Mouse (Mus musculus): ENCODE data around the gene Dhx9.
"Not testable (repeated sequence)": the region's sequence is repeated elsewhere in the genome, so short reads cannot be mapped to it uniquely, and the experiment has no call there.

- not testable (repeated sequence) for TF ChIP-seq CTCF (IDR thresholded peaks at IDR 0.05; ENCODE audit: low read depth); EP300 (optimal IDR thresholded peaks at IDR 0.05)
Measured at GRCm38 (mm10) chr1:153413397-153414020, 74.0 kb downstream of the Dhx9 start.

All from stomach, postnatal 0 days (tissue).